Mouse (Mus musculus) midbrain, embryonic 12.5 days (tissue): ENCODE measurements around the gene Sgpp1. TPM values are rescaled to one million over a fixed set of nuclear protein-coding genes. Genes with fewer than 3 reads are reported as not detected.
"Not testable (repeated sequence)": the region's sequence is repeated elsewhere in the genome, so short reads cannot be mapped to it uniquely, and the experiment has no call there.

Source experiments
- ATAC-seq: fragments of 200-750 bp; cut with Nextera tagmentation; 2 replicates; pipeline ENCODE4 v1.8.0; 2017; ENCODE audit warnings: low read depth, moderate TSS enrichment, moderate library complexity; ENCODE audit not compliant: low FRiP score
- H3K27ac ChIP-seq: fragments of 300-500 bp; sonication (generic); replicated peaks from 2 replicates; pipeline ENCODE4 v1.5.1; 2016; ENCODE audit warnings: mild to moderate bottlenecking
- H3K27me3 ChIP-seq: fragments of 300-500 bp; sonication (generic); 2 replicates; pipeline ENCODE4 v1.6.1; 2016; ENCODE audit warnings: mild to moderate bottlenecking
- H3K36me3 ChIP-seq: fragments of 300-500 bp; sonication (generic); 2 replicates; pipeline ENCODE4 v1.6.1; 2016
- H3K4me1 ChIP-seq: fragments of 300-500 bp; sonication (generic); 2 replicates; pipeline ENCODE4 v1.6.1; 2016
- H3K4me2 ChIP-seq: fragments of 300-500 bp; sonication (generic); replicated peaks from 2 replicates; pipeline ENCODE4 v1.6.1; 2016; ENCODE audit warnings: mild to moderate bottlenecking, moderate library complexity
- H3K4me3 ChIP-seq: fragments of 300-500 bp; sonication (generic); 2 replicates; pipeline ENCODE4 v1.5.1; 2016; ENCODE audit warnings: mild to moderate bottlenecking
- H3K9ac ChIP-seq: fragments of 300-500 bp; sonication (generic); replicated peaks from 2 replicates; pipeline ENCODE4 v1.6.1; 2016; ENCODE audit warnings: mild to moderate bottlenecking, moderate library complexity
- H3K9me3 ChIP-seq: fragments of 300-500 bp; sonication (generic); 2 replicates; pipeline ENCODE4 v1.6.1; 2016; ENCODE audit warnings: mild to moderate bottlenecking
- WGBS: fragments of 180-500 bp; shearing (Covaris S2); methylation state at CpG from one replicate; pipeline ENCODE4 v1.1.7; 2016; 5-methylcytosine and 5-hydroxymethylcytosine counted together
- polyA plus RNA-seq: library from polyadenylated mRNA; unstranded; fragments of >200 nt; fragmentation: Nextera tagmentation; extraction: Ambion mirVana; gene quantifications from 2 replicates; pipeline ENCODE4 v1.2.1, GENCODE M21; 2016

Sgpp1 gene
- polyA plus RNA-seq, 1 experiment from 2014 or later = 8.5 TPM

- 85% methylated on average over 4 of the region's 4 CpGs for WGBS
- peaks cover 8% of the 10 kb centered on the region for H3K27me3 ChIP-seq
- no peak overlapping the region for H3K9ac ChIP-seq
- no peaks in the 10 kb centered on the region for H3K9me3 ChIP-seq
- ATAC-seq = no peak
- H3K4me3 ChIP-seq = no peak overlapping the region
- H3K36me3 ChIP-seq = peaks cover 5% of the 10 kb centered on the region
- no peak overlapping the region for H3K27ac ChIP-seq
- H3K4me2 ChIP-seq = no peak overlapping the region
- peaks cover 18% of the 10 kb centered on the region for H3K4me1 ChIP-seq
Observed at GRCm38 (mm10) chr12:75730458-75730857, 5.1 kb downstream of the Sgpp1 start.

GRCm38 (mm10) chr12:75729876-75730275, 5.7 kb downstream of the Sgpp1 start:
- H3K4me3 ChIP-seq = no peak overlapping the region
- peaks cover 5% of the 10 kb centered on the region for H3K27me3 ChIP-seq
- peaks cover 18% of the 10 kb centered on the region for H3K4me1 ChIP-seq
- H3K27ac ChIP-seq = no peak overlapping the region
- H3K4me2 ChIP-seq = no peak overlapping the region
- H3K9ac ChIP-seq = no peak overlapping the region
- peaks cover 5% of the 10 kb centered on the region for H3K36me3 ChIP-seq
- H3K9me3 ChIP-seq = no peaks in the 10 kb centered on the region
- no peak for ATAC-seq
- 65% methylated on average over 1 of the region's 1 CpGs for WGBS

DNA sequence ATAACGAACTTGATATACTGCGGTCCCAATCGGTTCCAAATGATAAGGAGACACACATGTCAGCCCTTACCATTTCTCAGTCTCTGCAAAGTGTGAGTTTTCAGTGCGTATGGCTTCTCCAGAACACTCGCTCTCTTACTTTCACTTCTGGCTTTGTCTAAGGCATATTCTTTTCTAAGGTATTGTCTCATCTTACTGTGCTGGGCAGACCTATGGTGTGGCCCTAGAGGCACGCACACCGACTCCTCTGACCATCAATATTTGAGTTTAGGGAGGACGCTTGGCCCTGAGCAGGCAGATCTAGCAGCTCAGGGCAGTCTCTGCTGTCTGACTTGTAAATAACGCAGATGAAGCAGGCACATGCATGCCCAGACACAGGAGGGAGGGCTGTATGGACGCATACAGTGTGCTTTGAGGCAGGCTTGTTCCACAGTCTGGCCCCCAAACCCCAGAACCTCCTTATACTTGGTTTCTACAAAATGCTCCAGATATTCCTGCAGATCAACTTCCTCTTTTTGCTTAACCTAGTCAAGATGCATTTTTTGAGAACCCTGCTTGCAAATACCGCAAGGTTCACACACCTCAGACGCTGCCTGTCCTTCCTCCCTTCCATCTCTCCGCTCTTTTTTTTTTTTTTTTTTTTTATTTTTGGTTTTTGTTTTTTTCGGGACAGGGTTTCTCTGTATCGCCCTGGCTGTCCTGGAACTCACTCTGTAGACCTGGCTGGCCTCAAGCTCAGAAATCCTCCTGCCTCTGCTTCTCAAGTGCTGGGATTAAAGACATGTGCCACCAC, 8.0 kb downstream of the Sgpp1 start:
- H3K27me3 ChIP-seq = no peaks in the 10 kb centered on the region
- H3K4me2 ChIP-seq = no peak overlapping the region
- H3K27ac ChIP-seq = no peak overlapping the region
- no peak for ATAC-seq
- no peak overlapping the region for H3K4me3 ChIP-seq
- H3K36me3 ChIP-seq = peaks cover 5% of the 10 kb centered on the region
- no peaks in the 10 kb centered on the region for H3K9me3 ChIP-seq
- H3K4me1 ChIP-seq = no peaks in the 10 kb centered on the region
- no peak overlapping the region for H3K9ac ChIP-seq
- 90% methylated on average over 15 of the region's 15 CpGs for WGBS

DNA sequence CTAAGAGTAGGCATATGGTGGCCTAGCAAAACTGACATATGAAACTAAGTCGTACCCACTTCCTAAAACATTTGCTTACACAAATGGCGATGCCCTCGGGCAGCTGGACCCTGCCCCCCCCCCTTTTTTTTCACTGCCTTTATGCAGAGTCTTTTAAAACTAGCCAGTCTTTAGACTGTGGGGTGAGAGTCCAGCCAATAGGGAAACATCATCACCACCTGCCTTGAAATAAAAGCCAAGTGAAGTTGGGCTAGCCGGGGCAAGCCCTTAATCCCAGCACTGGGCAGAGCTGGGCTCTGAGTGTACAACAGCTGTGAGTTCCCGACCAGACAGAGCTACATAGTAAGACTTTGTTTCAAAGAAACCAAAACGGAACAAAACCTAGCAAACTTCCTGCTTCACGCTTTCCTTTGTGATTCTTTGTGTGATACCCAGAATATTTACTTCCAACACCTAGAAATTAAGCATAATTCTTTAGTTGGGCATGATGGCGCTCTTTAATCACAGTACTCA, 9.1 kb downstream of the Sgpp1 start:
- Histone ChIP-seq H3K4me2 (no peak overlapping the region), H3K36me3 (peaks cover 5% of the 10 kb centered on the region), H3K4me3 (no peak overlapping the region), H3K9me3 (no peaks in the 10 kb centered on the region), H3K4me1 (no peaks in the 10 kb centered on the region), H3K9ac (no peak overlapping the region), H3K27me3 (no peaks in the 10 kb centered on the region), H3K27ac (no peak overlapping the region)
- no peak for ATAC-seq
- 86% methylated on average over 8 of the region's 8 CpGs for WGBS

DNA sequence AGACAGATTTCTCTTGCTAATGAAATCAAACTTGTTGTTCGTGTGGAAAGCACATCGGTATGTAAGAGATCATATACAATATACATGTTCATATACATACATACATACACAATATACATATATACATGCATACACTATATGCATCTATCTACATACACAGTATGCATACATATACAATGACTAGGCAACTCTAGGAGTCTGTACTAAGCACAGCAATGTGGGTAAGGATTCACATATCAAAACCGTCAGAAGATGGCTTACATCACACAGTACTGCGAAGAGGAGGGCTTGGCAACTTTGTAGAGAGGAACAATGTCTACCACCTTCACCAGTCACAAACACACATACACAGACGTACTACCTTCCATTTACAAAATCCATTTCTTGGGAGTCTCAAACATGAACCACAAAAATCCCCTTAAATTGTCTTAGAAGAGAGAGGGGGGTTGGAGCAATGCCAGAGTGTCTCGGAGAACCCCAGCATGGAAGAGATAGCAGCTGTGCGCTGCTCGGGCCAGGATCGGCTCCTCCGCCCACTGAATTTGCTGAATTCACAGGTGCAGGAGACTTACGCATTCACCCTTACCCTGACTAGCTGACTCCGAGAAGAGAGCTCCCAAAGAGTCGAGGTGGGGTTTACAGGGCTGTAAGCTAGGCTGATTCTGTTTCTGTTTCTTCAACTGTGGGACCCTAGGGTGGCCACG, 10.8 kb downstream of the Sgpp1 start:
- Histone ChIP-seq H3K4me2 (no peak overlapping the region), H3K9me3 (no peaks in the 10 kb centered on the region), H3K4me3 (no peak overlapping the region), H3K27me3 (no peaks in the 10 kb centered on the region), H3K4me1 (no peaks in the 10 kb centered on the region), H3K9ac (no peak overlapping the region), H3K36me3 (peaks cover 5% of the 10 kb centered on the region), H3K27ac (no peak overlapping the region)
- ATAC-seq = no peak
- WGBS = 91% methylated on average over 14 of the region's 14 CpGs

GRCm38 (mm10) chr12:75723839-75724463, 11.6 kb downstream of the Sgpp1 start:
- H3K27me3 ChIP-seq = no peaks in the 10 kb centered on the region
- 89% methylated on average over 11 of the region's 11 CpGs for WGBS
- H3K4me2 ChIP-seq = no peak overlapping the region
- H3K9me3 ChIP-seq = no peaks in the 10 kb centered on the region
- H3K9ac ChIP-seq = no peak overlapping the region
- no peak overlapping the region for H3K27ac ChIP-seq
- no peak overlapping the region for H3K4me3 ChIP-seq
- no peak for ATAC-seq
- H3K36me3 ChIP-seq = peaks cover 5% of the 10 kb centered on the region
- no peaks in the 10 kb centered on the region for H3K4me1 ChIP-seq

GRCm38 (mm10) chr12:75721941-75722340, 13.6 kb downstream of the Sgpp1 start:
- no peak overlapping the region for H3K4me2 ChIP-seq
- no peak overlapping the region for H3K9ac ChIP-seq
- H3K9me3 ChIP-seq = no peaks in the 10 kb centered on the region
- H3K4me3 ChIP-seq = no peak overlapping the region
- no peaks in the 10 kb centered on the region for H3K4me1 ChIP-seq
- no peaks in the 10 kb centered on the region for H3K27me3 ChIP-seq
- no peak for ATAC-seq
- 11% methylated on average over 4 of the region's 4 CpGs for WGBS
- H3K36me3 ChIP-seq = no peaks in the 10 kb centered on the region
- no peak overlapping the region for H3K27ac ChIP-seq

DNA sequence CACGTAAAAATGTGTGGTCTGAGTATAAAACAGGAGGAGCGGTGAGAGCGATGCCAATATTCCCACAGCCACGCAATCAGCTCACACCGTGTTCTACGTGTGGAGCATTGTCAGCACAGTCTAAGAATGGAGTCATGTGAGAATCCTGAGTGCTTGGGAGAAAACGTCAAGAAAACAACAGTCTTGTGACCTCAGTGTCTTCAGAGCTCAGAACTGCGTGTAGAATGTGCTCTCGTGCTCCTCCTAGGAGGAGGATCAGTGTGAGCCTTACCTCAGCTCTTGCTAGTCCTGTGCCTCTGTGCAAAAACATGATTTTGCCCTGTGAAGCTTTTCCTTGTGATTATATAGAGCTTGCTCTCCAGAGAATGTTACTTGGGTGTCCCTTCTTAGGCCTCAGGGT, 14.5 kb downstream of the Sgpp1 start:
- Histone ChIP-seq H3K9me3 (no peaks in the 10 kb centered on the region), H3K4me1 (no peaks in the 10 kb centered on the region), H3K27ac (no peak overlapping the region), H3K4me2 (no peak overlapping the region), H3K36me3 (peaks cover 4% of the 10 kb centered on the region; the same call in 1 of the 2 replicates), H3K4me3 (no peak overlapping the region), H3K9ac (no peak overlapping the region), H3K27me3 (no peaks in the 10 kb centered on the region)
- 68% methylated on average over 9 of the region's 9 CpGs for WGBS
- ATAC-seq = no peak

- Histone ChIP-seq H3K4me2 (no peak overlapping the region), H3K9ac (no peak overlapping the region), H3K4me1 (no peaks in the 10 kb centered on the region), H3K4me3 (no peak overlapping the region), H3K27ac (no peak overlapping the region), H3K9me3 (no peaks in the 10 kb centered on the region), H3K27me3 (no peaks in the 10 kb centered on the region), H3K36me3 (peaks cover 5% of the 10 kb centered on the region; the same call in 1 of the 2 replicates)
- 85% methylated on average over 9 of the region's 9 CpGs for WGBS
- no peak for ATAC-seq
Observed at GRCm38 (mm10) chr12:75713596-75713995, 21.9 kb downstream of the Sgpp1 start.

- H3K9me3 ChIP-seq, H3K27ac ChIP-seq, H3K27me3 ChIP-seq, H3K36me3 ChIP-seq, H3K4me2 ChIP-seq, H3K9ac ChIP-seq, H3K4me3 ChIP-seq, H3K4me1 ChIP-seq, ATAC-seq: not testable (repeated sequence)
- WGBS = 90% methylated on average over 7 of the region's 7 CpGs
Observed at GRCm38 (mm10) chr12:75712905-75713304, 22.6 kb downstream of the Sgpp1 start.

DNA sequence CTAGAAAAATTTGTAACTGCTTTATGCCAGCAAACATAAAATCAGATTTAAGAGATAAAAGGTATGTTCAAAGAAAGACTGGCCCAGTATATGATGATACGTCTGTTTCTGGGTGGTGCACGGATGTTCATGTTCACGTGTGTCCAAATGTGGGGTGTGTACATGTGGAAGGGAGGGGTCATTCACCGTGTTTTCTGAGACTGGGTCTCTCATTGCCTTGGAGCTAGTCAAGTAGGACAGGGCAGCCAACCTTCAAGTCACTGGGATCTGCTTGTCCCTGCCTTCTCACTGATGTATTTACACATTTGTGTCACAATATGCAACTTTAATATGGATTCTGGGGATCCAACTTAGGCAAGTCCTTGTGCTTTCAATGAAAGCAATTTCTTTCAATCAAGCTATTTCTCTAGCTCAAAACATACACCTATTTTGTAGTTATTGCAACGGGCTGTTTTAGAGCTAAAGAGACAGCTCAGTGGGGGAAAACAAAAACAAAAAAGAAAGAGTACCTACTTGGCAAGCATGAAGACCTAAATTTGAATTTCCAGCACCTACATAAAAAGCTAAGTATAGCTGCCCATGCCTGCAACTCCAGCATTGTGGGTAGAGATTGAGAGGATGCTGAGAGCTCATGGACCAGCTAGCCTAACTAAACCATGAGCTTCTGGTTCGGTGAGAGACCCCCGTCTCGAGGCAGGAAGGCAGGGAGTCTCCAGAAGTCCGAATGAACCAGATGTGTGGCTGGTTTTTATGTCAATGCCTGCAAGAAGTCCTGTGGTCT, 24.7 kb downstream of the Sgpp1 start:
- ATAC-seq = no peak

More for the DNA sequence above, 24.7 kb downstream of the Sgpp1 start:
- no peaks in the 10 kb centered on the region for H3K9me3 ChIP-seq
- no peaks in the 10 kb centered on the region for H3K36me3 ChIP-seq
- H3K9ac ChIP-seq = no peak overlapping the region
- 90% methylated on average over 9 of the region's 9 CpGs for WGBS
- no peak overlapping the region for H3K4me3 ChIP-seq
- H3K27ac ChIP-seq = no peak overlapping the region
- no peaks in the 10 kb centered on the region for H3K4me1 ChIP-seq
- H3K27me3 ChIP-seq = no peaks in the 10 kb centered on the region
- no peak overlapping the region for H3K4me2 ChIP-seq
